Mouse (Mus musculus): ENCODE data around the gene Gbe1.

Gene Gbe1

GRCm38 (mm10) chr16:70585964-70586363 lies 272.2 kb downstream of the Gbe1 start:
- no peak for DNase-seq

GRCm38 (mm10) chr16:70602326-70602725 lies 288.6 kb downstream of the Gbe1 start:
- DNase-seq, result no peak

- DNase-seq, result no peak
These were observed 294.6 kb downstream of the Gbe1 start for GRCm38 (mm10) chr16:70608358-70608757.

DNA sequence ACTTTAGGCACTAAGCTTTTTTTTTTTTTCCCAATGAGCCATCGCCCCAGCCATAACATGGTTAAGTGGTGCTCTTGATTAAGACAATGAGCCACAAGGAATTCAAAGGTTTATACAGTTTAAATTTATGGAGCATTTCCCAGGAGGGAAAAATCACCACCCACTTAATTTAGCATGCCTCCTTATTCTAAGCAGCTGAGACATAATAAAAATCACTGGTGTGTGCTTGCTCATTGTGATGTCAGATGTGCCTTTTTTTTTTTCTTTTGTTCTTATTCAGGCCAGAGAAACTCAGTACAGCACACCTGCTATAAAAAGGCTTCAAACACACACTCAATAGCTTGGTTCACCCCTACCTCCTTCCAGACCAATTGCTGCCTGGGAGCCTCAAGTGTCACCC lies 303.9 kb downstream of the Gbe1 start:
- no peak for DNase-seq

- no peak for DNase-seq
These were observed 304.4 kb downstream of the Gbe1 start for GRCm38 (mm10) chr16:70618168-70618567.
